Mouse (Mus musculus): ENCODE measurements at regions not wholly inside any gene's neighbourhood (a gene's known extent, or its start where the extent isn't known, plus 50 kb on each side); places are given as distances from the start of the nearest gene placed in this dataset.

GRCm38 (mm10) chr14:14596057-14596809 lies 105.8 kb upstream of the Slc4a7 start:
- no peak for DNase-seq (ENCODE audit: low spot score)

- DNase-seq (ENCODE audit: low spot score) = no peak
These were observed 102.5 kb upstream of the Slc4a7 start for GRCm38 (mm10) chr14:14599586-14599985.

DNA sequence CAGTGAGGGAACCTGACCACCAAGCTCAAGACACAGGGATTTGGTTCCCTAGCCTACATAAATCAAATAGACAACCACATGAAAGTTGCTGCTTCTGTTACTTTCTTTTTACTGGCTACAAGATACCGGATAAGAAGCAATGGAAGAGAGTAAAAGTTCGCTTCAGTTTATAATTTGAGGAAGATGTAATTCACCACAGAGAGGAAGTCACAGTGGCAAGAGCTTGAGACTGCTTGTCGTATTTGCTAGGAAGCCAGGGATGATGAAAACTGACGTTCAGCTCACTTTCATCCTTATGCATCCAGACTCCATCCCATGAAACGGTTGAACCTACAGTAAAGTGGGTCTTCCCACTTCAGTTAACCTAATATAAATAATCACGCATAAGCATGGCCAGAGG lies 102.1 kb upstream of the Slc4a7 start:
- no peak for DNase-seq (ENCODE audit: low spot score)

DNA sequence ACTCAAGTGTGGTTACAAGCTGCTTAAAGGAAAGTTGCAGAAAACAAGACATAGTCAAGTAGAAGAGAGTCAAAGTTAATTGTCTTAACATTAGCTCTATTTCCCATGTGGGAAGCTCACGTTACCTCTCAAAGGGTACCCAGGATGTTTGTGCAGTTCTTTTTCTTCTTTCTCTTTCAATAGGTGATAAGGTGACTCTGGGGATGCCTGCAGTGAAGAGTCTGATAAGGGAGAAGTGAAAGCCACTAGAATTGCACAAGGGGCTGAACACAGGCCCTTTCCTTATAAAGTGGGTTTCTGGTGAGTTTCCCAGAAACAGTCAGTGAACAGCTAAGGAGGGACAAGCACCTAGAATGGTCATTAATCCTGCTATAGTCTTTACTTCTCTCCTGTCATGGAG lies 98.6 kb upstream of the Slc4a7 start:
- DNase-seq (ENCODE audit: low spot score) = no peak

- no peak for DNase-seq (ENCODE audit: low spot score)
These were observed 95.0 kb upstream of the Slc4a7 start for GRCm38 (mm10) chr14:14607074-14607473.

- no peak for DNase-seq (ENCODE audit: low spot score)
These were observed 89.8 kb upstream of the Slc4a7 start for GRCm38 (mm10) chr14:14612245-14612644.

DNA sequence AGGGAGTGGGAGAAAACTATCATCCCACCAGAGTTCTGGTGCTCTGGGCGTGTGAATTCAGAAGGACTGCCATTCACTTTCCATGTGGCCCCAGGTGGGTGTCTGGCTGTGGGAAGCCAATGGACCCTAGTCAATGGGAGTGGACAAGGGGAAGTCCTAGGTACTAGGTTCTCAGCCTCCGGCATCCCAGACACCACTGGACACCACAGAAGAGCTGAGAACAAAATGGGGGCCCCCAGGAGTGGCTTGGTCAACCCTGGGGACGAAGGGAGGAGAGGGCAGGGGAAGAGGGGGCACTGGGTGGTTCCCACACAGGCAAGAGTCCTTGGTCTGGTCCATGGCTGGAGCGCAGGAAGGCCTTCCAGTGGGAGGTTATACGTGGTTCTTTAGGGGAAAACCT lies 81.8 kb upstream of the Slc4a7 start:
- no peak for DNase-seq (ENCODE audit: low spot score)

DNA sequence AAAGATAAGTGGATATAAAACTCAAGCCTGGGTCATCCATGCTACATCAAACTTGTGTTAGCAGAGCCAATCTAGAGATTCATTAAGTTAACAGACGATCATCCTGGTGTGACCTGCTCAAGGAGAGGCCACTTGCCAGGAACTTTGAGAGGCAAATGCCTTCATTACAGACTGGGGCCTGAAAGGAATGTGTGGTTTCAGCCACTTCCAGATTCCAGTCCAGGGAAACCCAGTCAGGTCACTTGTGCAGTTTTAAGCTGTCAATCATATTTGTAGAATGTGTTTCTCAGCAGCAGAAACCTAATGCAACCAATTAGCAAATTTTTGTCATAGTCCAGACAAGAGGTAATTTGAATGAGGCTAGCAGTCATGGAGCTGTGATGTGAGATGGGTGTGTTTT lies 73.4 kb upstream of the Slc4a7 start:
- no peak for DNase-seq (ENCODE audit: low spot score)

GRCm38 (mm10) chr14:14631750-14632149 lies 70.3 kb upstream of the Slc4a7 start:
- no peak for DNase-seq (ENCODE audit: low spot score)

DNA sequence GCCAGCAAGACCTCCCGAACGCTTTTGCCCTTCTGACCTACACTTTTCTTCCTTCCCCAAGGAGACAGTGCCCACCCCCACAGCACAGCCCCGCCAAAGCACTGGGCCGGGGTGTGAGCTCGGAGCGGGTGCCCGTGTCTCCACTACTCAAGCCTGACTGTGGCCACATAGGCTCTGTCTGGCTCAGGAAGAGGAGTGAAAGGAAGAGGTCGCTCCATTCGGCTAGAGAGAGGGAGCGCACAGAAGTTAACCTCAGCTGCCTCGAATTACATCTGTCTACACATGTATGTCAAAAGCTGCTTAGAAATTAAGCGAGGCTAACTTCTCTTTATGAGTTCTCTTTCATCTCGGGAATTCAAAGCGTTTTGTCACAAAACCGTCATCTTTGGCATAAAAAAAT lies 69.6 kb upstream of the Slc4a7 start:
- DNase-seq (ENCODE audit: low spot score) = peak; percentile 5

DNA sequence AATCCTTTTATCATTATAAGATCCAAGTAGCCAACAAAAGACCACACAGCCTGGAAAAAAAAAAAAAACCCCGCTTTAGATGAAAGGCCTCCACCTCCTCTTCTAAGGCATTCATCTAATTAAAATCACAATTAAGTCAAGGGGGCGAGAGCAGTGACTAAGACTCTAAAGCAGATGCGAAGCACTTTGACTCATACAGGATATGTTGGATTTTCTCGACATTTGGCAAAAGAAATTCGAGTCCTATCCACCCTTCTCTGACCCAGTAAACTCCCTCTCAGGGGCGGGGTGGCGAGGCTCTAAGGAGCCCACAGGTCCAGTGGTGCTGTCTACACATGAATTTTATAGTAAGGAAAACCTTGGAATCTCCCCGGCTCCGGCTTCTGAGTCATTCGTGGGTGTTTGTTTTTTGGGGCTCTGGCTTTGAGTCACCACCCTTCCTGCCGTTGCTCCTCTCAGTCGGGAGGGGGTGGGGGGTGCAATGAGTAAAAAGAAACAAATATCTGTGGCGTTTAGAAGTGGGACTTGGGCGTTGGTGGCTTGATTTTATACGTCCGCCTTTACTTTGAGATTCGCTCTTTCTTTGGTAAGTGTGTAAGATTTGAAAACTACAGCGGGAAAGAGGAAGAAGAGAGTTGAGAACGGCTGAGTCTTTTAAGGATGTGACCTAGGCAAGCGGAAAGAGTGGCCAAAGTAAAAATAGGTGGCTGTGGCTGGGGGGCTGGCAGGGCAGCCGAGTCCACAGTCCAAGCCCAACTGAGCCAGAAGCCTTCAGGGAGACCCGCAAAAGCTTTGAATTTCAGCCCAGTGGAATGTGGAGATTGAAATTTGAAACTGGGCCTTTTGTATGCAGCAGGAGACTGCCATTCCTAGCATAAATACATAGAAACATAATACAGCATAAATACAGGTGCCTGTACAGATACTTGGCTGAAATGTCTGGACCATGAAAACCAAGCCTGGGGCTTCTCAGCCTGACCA lies 68.8 kb upstream of the Slc4a7 start:
- peak; percentile 10 for DNase-seq (ENCODE audit: low spot score)

- no peak for DNase-seq (ENCODE audit: low spot score)
These were observed 68.1 kb upstream of the Slc4a7 start for GRCm38 (mm10) chr14:14634021-14634420.

DNA sequence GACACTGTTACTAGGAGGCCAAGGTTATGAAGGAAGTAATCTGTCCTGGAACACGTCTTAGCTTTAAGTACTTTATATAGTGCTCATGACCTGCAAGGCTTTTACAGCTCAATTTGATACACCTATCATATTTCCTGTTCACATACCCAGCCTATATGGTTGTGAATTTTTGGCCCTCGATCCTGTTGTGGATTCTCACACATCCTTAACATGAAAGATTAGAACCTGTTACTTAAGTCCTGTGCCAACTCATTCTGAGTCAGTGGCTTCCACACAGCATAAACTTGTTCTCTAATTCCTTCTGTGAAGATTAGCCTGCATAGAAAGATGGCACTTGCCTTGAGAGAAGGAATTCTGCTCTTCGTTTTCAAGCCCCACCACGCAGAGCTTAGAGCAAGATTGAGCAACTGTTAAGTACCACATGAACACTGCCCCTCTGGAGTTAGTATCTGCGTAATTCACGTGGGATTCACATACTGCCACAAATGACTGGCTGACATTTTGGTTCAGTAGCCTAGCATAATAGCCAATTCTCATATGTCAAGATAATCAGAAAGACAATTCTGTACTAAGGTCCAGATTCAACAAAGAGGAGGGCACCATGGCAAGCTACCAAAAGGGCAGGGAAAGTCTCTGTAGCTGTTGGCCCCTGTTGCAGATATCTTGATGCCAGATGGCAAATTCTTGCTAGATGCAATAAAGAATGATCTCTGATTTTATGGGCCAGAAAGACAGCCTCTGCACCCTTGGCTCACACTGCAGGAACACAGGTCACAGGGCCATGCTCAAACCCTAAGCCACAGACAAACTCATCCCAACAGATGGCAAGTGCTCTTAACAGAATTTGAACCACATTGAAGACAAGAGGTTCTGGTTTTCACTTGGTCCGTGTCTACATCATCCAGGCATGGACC lies 62.7 kb upstream of the Slc4a7 start:
- no peak for DNase-seq (ENCODE audit: low spot score)

- DNase-seq (ENCODE audit: low spot score) = no peak
These were observed 62.0 kb upstream of the Slc4a7 start for GRCm38 (mm10) chr14:14640023-14640441.

GRCm38 (mm10) chr14:14640557-14640956 lies 61.5 kb upstream of the Slc4a7 start:
- DNase-seq (ENCODE audit: low spot score) = no peak

DNA sequence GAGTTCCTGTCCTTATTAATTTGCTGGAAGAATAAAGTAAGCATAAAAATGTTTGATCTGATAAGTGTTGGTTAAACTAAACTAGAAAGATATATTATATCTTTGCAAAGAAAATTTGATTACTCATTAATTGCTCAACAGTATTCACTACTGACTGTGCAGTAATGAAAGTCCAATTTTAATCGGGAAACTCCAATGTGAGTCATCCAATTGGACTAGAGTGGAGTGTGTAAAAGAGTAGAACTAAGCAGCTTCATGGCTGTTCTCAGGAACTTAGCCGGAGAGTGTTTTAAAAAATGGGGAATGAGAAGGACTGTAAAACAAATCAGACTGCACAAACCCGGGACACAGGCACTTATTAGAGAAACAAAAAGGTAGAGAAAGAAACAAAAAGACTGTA lies 58.5 kb upstream of the Slc4a7 start:
- DNase-seq (ENCODE audit: low spot score) = no peak

GRCm38 (mm10) chr14:14645084-14645483 lies 57.0 kb upstream of the Slc4a7 start:
- no peak for DNase-seq (ENCODE audit: low spot score)

Data from MN1 (cell line).